Mouse (Mus musculus) cortical plate, adult 2 months (tissue): ENCODE data around the gene Atg16l2.

Experiments used
- CTCF ChIP-seq: fragments of 200-500 bp; IDR thresholded peaks from 2 replicates; pipeline ENCODE4 v1.5.1; 2011; ENCODE audit warnings: mild to moderate bottlenecking, control low read depth, low read length; ENCODE audit not compliant: insufficient read depth; ENCODE audit errors: extremely low read depth
- POLR2A ChIP-seq: fragments of 200-500 bp; IDR thresholded peaks from 2 replicates; pipeline ENCODE4 v1.6.1; 2011; ENCODE audit warnings: mild to moderate bottlenecking, low read length, control low read depth; ENCODE audit not compliant: insufficient read depth; ENCODE audit errors: extremely low read depth

DNA sequence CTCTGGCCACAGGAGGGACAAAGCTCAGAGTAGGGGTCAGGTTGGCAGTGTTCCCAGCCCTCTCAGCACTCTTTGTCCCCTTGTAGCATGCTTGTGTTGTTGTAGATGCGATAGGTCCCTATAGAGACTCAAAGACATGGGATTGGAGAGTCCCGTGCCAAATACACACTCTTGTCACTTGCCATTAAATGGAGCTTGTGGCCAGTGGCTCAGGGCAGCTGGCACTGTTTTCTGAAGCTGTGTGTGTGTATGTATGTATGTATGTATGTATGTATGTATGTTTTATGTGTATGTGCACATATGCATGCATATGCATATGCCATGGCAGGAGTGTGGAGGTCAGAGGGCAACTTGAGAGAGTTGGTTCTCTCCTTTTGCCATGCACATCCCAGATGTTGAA, 25.7 kb upstream of the Atg16l2 start:
- TF ChIP-seq POLR2A: no peak
- no peak for TF ChIP-seq CTCF
